Mouse (Mus musculus): ENCODE data around the gene Slc22a18. TPM values are rescaled to one million over a fixed set of nuclear protein-coding genes. Genes with fewer than 3 reads are reported as not detected.
A peak's percentile ranks its signal among the peaks of the same experiment; 100 is the strongest.

Gene Slc22a18
- polyA plus RNA-seq, 1 experiment from 2014 or later = 0.78 TPM

DNA sequence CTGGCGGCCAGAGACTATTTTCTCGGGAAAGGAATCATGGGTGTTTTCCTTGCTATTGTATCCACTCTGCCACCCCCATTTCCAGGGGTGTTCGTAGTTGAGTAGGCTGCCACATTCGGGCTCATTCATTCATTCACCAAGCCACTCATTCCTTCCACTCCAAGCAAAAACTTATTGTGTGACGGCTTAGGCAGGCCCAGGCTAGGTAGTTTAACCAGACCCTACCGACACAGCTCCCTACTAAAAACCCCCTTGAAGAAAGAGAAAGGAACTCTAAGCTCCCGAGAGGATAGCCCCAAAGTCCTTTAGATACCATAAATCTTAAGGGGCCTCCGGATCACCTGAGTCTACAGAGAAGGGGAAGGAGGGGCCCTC, 29.0 kb upstream of the Slc22a18 start:
- Histone ChIP-seq H3K36me3 (ENCODE audit: control insufficient read depth, insufficient read depth, low read length) (no peaks in the 10 kb centered on the region), H3K9ac (replicated peaks; ENCODE audit: low read length) (no peak overlapping the region; the same call in 1 of the 2 replicates), H3K9me3 (ENCODE audit: control insufficient read depth, low read length) (no peaks in the 10 kb centered on the region), H3K27me3 (ENCODE audit: control insufficient read depth, insufficient read depth, low read length) (no peaks in the 10 kb centered on the region; the same call in 1 of the 2 replicates), H3K27ac (replicated peaks; ENCODE audit: low read depth, low read length) (peak overlapping the region; percentile 60; the same call in 1 of the 2 replicates), H3K4me2 (ENCODE audit: low read length) (peak overlapping the region; percentile 60), H3K4me1 (ENCODE audit: control insufficient read depth, insufficient read depth, low read length) (peaks cover 20% of the 10 kb centered on the region), H3K4me3 (replicated peaks; ENCODE audit: low read depth, low read length) (no peak overlapping the region)
- DNase-seq (no peak), ATAC-seq (ENCODE audit: low FRiP score, low TSS enrichment) (no peak)
- 16% methylated on average over 8 of the region's 8 CpGs for WGBS

DNA sequence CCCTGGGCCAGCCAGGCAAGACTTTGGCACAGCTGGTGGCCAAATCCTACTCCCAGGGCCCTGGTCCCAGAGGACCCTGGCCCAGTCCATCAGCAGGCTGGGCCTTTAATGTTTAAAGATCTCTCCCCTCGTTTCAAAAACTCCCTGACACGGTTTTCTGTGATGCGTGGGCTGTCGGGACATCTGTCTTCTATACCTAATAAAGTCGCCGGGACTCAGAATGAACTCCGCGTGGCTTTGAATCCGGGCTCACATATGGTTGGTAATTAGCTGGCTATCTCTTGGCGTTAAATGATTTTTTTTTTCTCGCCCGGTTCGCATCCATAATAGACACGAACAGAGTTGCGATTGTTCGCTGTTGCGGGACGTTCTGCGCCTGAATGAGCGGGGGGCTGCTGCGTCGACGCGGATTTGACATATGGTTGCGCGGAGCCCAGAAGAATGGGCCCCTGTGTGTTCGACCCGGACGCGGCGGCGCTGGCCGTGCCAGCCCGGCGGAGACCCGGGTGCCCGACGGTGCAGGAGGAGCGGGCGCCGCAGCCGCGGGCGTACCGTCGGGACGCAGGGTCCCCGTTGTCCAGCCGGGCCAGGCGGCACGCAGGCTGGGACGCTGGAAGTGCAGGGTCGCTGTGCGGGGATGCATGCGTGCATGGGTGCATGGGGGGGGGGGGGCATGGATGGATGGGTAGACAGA, 28.4 kb upstream of the Slc22a18 start:
- H3K4me3 ChIP-seq (replicated peaks; ENCODE audit: low read depth, low read length) = peak overlapping the region; percentile 36
- H3K36me3 ChIP-seq (ENCODE audit: control insufficient read depth, insufficient read depth, low read length) = no peaks in the 10 kb centered on the region
- H3K27me3 ChIP-seq (ENCODE audit: control insufficient read depth, insufficient read depth, low read length) = no peaks in the 10 kb centered on the region; the same call in 1 of the 2 replicates
- H3K27ac ChIP-seq (replicated peaks; ENCODE audit: low read depth, low read length) = peak overlapping the region; percentile 78
- peaks cover 19% of the 10 kb centered on the region for H3K4me1 ChIP-seq (ENCODE audit: control insufficient read depth, insufficient read depth, low read length)
- DNase-seq (peak; percentile 73), ATAC-seq (ENCODE audit: low FRiP score, low TSS enrichment) (peak; percentile 51; the same call in 1 of the 2 replicates)
- H3K9me3 ChIP-seq (ENCODE audit: control insufficient read depth, low read length) = no peaks in the 10 kb centered on the region
- peak overlapping the region; percentile 54 for H3K9ac ChIP-seq (replicated peaks; ENCODE audit: low read length)
- 1% methylated on average over 55 of the region's 55 CpGs for WGBS
- H3K4me2 ChIP-seq (ENCODE audit: low read length) = peak overlapping the region; percentile 60

DNA sequence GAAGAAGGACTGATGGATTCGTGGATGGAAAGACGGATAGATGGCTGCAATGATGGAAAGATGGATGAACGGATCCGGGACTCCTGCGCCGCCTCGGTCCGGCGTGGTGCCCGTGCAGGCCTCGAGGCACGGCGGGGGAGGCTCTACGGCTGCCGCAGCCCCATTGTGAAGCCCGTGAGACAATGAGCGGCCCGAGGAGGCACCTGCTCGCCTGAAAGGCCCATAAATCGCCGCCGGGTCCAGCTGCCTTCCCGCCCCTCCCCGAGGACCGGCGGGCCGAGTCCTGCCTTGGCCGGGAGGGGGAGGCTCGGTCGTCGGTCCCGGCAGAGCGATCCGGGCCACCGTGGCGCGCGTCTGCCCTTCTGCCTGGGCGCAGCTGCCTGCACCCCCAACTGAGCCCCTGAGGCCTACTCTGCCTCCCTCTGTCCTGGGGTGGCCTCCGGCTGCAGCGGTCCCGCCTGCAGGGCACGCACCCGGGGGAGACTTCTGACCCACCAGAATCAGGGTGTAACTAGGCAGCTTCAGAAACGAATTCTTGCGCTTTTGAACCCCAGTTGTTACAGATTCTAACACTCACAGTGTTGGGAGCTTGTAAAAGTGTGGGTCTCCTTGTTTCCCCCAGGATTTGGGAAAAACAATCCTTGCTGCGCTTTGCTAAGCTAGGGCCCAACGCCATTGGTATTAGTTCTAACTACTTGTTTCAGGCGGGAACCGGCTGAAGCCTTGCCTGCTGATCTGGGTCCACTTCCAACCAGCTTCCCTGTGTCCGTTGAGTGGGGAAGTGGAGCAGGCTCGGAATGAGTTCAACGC, 27.7 kb upstream of the Slc22a18 start:
- ATAC-seq (ENCODE audit: low FRiP score, low TSS enrichment) (peak; percentile 61), DNase-seq (peak; percentile 74)
- 4% methylated on average over 53 of the region's 53 CpGs for WGBS

DNA sequence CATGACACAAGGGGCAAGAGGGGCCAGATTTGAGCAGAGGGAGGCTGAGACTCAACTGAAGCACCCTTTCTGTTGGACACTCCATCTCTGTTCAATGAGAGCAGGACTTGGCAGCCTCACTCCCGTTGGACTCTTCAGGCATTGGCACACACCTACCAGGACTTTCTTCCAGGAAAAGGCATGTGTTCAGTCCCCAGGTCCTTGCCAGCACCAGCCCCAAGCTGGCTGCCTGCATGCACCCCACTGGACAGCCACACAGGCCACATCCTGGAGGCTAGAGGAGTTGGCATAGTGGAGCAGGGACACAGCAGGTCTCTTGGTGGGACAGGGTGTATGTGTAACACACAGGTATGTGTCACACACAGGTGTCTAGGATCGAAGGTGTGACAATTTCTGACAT, 26.4 kb upstream of the Slc22a18 start:
- Histone ChIP-seq H3K9me3 (ENCODE audit: control insufficient read depth, low read length) (no peaks in the 10 kb centered on the region), H3K4me2 (ENCODE audit: low read length) (no peak overlapping the region), H3K4me1 (ENCODE audit: control insufficient read depth, insufficient read depth, low read length) (peaks cover 19% of the 10 kb centered on the region), H3K27me3 (ENCODE audit: control insufficient read depth, insufficient read depth, low read length) (no peaks in the 10 kb centered on the region; the same call in 1 of the 2 replicates), H3K36me3 (ENCODE audit: control insufficient read depth, insufficient read depth, low read length) (no peaks in the 10 kb centered on the region), H3K4me3 (replicated peaks; ENCODE audit: low read depth, low read length) (no peak overlapping the region), H3K9ac (replicated peaks; ENCODE audit: low read length) (no peak overlapping the region), H3K27ac (replicated peaks; ENCODE audit: low read depth, low read length) (no peak overlapping the region)
- no peak for DNase-seq
- 76% methylated on average over 2 of the region's 2 CpGs for WGBS
- ATAC-seq (ENCODE audit: low FRiP score, low TSS enrichment) = no peak

More for the DNA sequence above, 27.7 kb upstream of the Slc22a18 start:
- Histone ChIP-seq H3K9ac (replicated peaks; ENCODE audit: low read length) (peak overlapping the region; percentile 54), H3K9me3 (ENCODE audit: control insufficient read depth, low read length) (no peaks in the 10 kb centered on the region), H3K4me3 (replicated peaks; ENCODE audit: low read depth, low read length) (peak overlapping the region; percentile 36), H3K4me1 (ENCODE audit: control insufficient read depth, insufficient read depth, low read length) (peaks cover 19% of the 10 kb centered on the region), H3K27ac (replicated peaks; ENCODE audit: low read depth, low read length) (peak overlapping the region; percentile 78), H3K36me3 (ENCODE audit: control insufficient read depth, insufficient read depth, low read length) (no peaks in the 10 kb centered on the region), H3K27me3 (ENCODE audit: control insufficient read depth, insufficient read depth, low read length) (no peaks in the 10 kb centered on the region; the same call in 1 of the 2 replicates), H3K4me2 (ENCODE audit: low read length) (peak overlapping the region; percentile 60)

DNA sequence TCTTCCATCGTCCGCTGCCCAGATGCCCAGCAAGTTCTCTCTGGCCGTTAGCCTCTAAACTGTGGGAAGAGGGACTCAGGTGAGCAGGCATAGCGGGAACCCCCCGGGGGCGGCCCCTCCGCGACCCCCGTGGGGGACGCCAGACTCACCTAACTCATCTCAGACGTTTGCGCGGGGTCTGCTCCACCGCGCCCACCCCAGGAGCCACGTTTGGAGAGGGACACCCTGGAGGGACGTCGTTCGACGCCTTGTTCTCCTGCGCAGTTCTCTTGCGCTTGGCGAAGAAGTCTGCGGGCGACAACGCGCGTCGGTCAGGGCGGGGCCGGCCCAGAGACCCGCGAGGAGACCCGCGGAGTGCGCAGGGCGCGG, 14.6 kb upstream of the Slc22a18 start:
- H3K4me2 ChIP-seq (ENCODE audit: low read length) = peak overlapping the region; percentile 53
- 21% methylated on average over 31 of the region's 38 CpGs for WGBS
- DNase-seq = no peak

DNA sequence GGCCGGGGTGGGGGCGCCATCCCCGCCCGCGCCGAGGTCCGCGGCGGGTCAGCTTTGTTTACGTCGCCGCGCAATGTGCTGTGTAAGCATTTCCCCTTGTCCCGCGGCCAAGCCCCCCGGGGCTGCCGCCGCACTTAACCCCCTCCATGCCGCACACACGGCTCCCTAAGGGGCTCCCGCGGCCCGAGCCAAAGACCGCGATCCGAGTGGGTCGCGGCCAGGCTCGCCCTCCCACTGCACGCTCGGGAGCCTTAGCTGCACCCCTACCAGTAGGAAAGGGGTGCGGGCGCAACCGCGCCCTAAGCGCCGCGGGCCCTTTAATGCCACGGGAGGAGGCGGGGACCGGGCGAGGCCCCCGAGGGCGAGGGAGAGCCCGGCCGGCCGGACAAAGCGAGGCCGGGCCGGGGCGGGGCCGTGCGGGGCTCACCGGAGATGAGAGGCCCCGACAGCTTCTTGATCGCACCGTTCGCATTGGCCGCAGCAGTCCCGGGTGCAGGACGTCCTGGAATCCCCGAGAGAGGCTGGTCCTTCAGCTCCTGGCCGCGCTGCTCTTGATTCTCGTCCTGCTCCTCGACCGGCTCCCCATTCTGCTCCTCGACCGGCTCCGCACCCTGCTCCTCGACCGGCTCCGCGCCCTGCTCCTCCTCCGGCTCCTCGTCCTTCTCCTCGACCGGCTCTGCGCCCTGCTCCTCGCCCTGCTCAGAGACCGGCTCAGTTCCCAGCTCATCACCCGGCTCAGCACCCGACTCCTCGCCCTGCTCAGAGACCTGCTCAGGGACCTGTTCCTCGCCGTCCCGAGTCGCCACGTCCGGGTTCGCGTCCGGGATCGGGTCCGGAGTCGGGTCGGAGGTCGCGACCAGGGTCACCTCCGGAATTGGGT, 14.0 kb upstream of the Slc22a18 start:
- peaks cover 6% of the 10 kb centered on the region; the same call in 1 of the 2 replicates for H3K27me3 ChIP-seq (ENCODE audit: control insufficient read depth, insufficient read depth, low read length)
- peak overlapping the region; percentile 53 for H3K4me2 ChIP-seq (ENCODE audit: low read length)
- WGBS = 36% methylated on average over 98 of the region's 100 CpGs
- H3K36me3 ChIP-seq (ENCODE audit: control insufficient read depth, insufficient read depth, low read length) = no peaks in the 10 kb centered on the region
- peak overlapping the region; percentile 72 for H3K27ac ChIP-seq (replicated peaks; ENCODE audit: low read depth, low read length)
- peaks cover 1% of the 10 kb centered on the region; the same call in 1 of the 2 replicates for H3K4me1 ChIP-seq (ENCODE audit: control insufficient read depth, insufficient read depth, low read length)
- DNase-seq = peak; percentile 60
- H3K9ac ChIP-seq (replicated peaks; ENCODE audit: low read length) = peak overlapping the region; percentile 67
- H3K9me3 ChIP-seq (ENCODE audit: control insufficient read depth, low read length) = no peaks in the 10 kb centered on the region
- ATAC-seq (ENCODE audit: low FRiP score, low TSS enrichment) = no peak
- H3K4me3 ChIP-seq (replicated peaks; ENCODE audit: low read depth, low read length) = peak overlapping the region; percentile 55

More for the DNA sequence above, 14.6 kb upstream of the Slc22a18 start:
- Histone ChIP-seq H3K27me3 (ENCODE audit: control insufficient read depth, insufficient read depth, low read length) (no peaks in the 10 kb centered on the region), H3K36me3 (ENCODE audit: control insufficient read depth, insufficient read depth, low read length) (no peaks in the 10 kb centered on the region), H3K9ac (replicated peaks; ENCODE audit: low read length) (peak overlapping the region; percentile 67), H3K9me3 (ENCODE audit: control insufficient read depth, low read length) (no peaks in the 10 kb centered on the region), H3K4me3 (replicated peaks; ENCODE audit: low read depth, low read length) (peak overlapping the region; percentile 55), H3K27ac (replicated peaks; ENCODE audit: low read depth, low read length) (peak overlapping the region; percentile 72), H3K4me1 (ENCODE audit: control insufficient read depth, insufficient read depth, low read length) (no peaks in the 10 kb centered on the region)
- ATAC-seq (ENCODE audit: low FRiP score, low TSS enrichment) = no peak

DNA sequence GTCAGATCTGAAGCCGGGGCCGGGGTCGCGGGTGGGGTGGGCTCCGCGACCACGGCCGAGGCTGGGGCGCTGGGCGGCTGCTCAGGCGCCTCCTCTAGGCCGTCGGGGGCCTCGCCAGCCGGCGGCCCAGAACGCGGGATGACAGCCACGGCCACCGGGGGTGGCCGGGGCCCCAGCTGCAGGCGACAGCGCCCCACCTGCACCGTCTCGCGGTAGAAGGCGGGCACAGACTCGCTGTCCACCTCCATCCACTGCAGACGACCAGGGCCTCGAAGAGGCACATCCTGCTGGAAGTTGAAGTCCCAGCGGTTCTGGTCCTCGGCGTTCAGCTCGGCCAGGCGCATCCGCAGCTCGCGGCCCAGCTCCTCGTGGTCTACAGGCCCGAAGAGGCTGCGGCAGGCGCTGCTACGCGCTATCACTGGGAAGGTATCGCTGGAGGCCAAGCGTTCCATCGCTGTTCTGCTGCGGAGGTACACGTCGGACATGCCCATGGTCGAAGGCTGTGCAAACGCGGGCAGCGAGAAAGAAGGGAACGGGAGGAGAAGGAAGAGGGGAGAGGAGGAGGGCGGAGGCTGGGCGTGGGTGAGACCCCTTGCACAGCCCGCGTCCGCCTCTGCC, 13.2 kb upstream of the Slc22a18 start:
- WGBS = 46% methylated on average over 60 of the region's 60 CpGs
- H3K4me1 ChIP-seq (ENCODE audit: control insufficient read depth, insufficient read depth, low read length) = peaks cover 7% of the 10 kb centered on the region; the same call in 1 of the 2 replicates
- peaks cover 7% of the 10 kb centered on the region; the same call in 1 of the 2 replicates for H3K27me3 ChIP-seq (ENCODE audit: control insufficient read depth, insufficient read depth, low read length)
- peak; percentile 47 for DNase-seq
- H3K27ac ChIP-seq (replicated peaks; ENCODE audit: low read depth, low read length) = peak overlapping the region; percentile 72
- H3K36me3 ChIP-seq (ENCODE audit: control insufficient read depth, insufficient read depth, low read length) = no peaks in the 10 kb centered on the region
- ATAC-seq (ENCODE audit: low FRiP score, low TSS enrichment) = no peak; the same call in 1 of the 2 replicates
- H3K9me3 ChIP-seq (ENCODE audit: control insufficient read depth, low read length) = no peaks in the 10 kb centered on the region
- peak overlapping the region; percentile 55 for H3K4me3 ChIP-seq (replicated peaks; ENCODE audit: low read depth, low read length)
- H3K9ac ChIP-seq (replicated peaks; ENCODE audit: low read length) = peak overlapping the region; percentile 67
- peak overlapping the region; percentile 53 for H3K4me2 ChIP-seq (ENCODE audit: low read length)

DNA sequence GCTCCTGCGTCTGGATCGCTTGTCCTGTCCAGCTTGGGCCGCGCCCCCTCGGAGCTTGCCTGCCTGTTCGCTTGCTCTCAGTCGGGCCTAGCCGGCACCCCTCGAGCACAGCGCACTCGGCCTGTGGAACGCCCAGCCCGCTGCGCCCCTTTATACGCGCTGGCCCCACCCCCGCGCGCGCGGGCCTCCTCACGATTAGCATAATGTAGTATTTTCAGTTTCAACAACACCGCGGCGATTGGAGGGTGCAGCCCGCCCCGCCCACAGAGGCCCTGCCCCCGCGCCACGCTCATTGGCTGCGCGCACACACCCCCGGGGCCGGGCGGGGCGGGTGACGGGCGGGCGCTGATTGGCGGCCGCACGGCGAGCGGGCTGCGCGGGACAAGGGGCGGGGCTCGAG, 12.7 kb upstream of the Slc22a18 start, which contains the start of gene Cdkn1c:
TSS of gene Cdkn1c (minus strand) at position 177 of the 400 bp plus-strand sequence.
- peak within 1 kb of the TSS; percentile 55 for H3K4me3 ChIP-seq (replicated peaks; ENCODE audit: low read depth, low read length)
- 23% methylated on average over 48 of the region's 48 CpGs for WGBS
- ATAC-seq (ENCODE audit: low FRiP score, low TSS enrichment) = peak; percentile 85

More for the DNA sequence above, 12.7 kb upstream of the Slc22a18 start, which contains the start of gene Cdkn1c:
- Histone ChIP-seq H3K9me3 (ENCODE audit: control insufficient read depth, low read length) (no peaks in the 10 kb centered on the region), H3K36me3 (ENCODE audit: control insufficient read depth, insufficient read depth, low read length) (no peaks in the 10 kb centered on the region), H3K4me2 (ENCODE audit: low read length) (peak within 1 kb of the TSS; percentile 53), H3K4me1 (ENCODE audit: control insufficient read depth, insufficient read depth, low read length) (peaks cover 7% of the 10 kb centered on the region; the same call in 1 of the 2 replicates), H3K9ac (replicated peaks; ENCODE audit: low read length) (peak within 1 kb of the TSS; percentile 67), H3K27me3 (ENCODE audit: control insufficient read depth, insufficient read depth, low read length) (peaks cover 7% of the 10 kb centered on the region; the same call in 1 of the 2 replicates), H3K27ac (replicated peaks; ENCODE audit: low read depth, low read length) (peak within 1 kb of the TSS; percentile 72)
- DNase-seq = peak; percentile 94
